Mouse (Mus musculus) cerebellum, postnatal 14 days (tissue): ENCODE measurements around the gene Gls.

Experiments used
- DNase-seq, 2 experiments: peaks; one replicate each; pipeline ENCODE4 v3.0.0; 2021; ENCODE audit warnings: mixed read lengths in 2 of 2

Gls gene

DNA sequence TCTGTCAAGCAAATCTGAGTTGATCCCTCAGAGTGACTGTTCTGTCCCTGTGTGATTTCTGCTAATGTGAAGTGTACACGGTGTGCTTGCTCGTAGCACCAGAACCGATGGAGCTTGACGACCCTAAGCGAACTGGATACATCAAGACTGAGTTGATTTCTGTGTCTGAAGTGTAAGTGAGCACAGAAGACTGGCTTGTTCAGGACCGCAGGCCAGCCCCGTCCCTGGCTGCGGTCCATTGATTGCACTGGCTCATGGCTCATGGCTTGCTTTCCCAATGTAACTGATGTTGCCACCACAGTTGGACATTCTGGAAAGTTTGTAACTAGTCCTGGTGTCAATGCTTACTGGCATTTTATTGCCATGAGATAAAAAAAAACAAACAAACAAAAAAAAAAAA, 78.1 kb downstream of the Gls start:
- DNase-seq: no peak

DNA sequence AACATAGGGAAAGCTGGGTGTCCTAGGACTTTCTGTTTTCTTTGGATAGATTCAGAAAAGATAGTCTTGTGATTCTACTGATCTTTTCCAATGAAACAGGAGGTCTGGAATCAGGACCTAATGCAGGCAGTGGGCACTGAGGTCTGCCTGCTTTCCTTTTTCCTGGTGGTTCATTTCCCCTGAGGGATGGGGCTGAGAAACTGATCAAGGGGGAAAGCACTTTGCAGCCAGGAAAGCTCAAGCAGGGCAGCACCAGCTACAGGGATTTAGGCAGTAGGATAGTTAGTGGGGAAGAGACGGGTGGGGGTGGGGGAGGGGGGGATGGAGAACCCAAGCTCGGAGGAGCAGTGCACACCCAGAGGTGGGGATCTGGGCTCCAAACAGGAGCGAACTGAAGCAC, 80.1 kb downstream of the Gls start:
- no peak for DNase-seq

GRCm38 (mm10) chr1:52152369-52152768, 80.7 kb downstream of the Gls start:
- DNase-seq: no peak

DNA sequence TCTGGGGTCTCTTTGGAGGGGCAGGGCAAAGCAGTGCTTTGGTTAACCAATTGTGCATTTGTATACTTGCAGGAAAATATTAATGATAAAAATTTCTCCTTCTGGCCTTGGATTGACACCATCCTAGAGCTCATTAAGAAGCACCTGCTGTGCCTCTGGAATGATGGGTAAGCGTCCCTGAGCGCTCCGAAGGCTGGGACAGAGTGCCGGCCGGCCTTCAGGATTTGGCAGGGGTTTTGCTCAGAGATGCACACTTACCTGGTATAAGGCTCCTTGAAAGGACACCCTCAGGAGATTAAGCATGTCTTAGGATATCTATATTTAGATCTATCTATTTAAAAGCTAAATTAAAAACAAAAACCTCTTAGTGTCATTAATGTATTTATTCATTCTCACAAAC, 81.9 kb downstream of the Gls start:
- no peak for DNase-seq

DNA sequence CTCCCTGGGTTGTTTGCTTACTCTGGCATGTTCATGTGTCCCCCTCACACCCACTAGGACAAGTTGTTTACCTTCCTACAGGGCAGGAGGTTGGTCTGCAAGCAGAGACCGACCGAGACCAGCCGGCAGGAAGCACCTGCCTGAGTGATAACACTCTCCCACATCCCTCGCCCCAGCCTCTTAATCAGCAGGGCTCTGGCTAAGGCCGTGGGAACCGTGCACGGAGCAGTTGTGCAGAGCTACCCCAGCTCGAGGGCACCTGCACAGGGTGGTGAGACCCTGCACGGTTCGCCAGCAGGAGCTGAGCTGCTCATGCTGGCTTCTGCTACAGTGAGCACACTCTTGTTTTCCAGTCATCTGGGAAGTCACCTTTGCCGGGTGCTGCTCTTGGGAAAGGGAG, 82.4 kb downstream of the Gls start:
- DNase-seq: peak; percentile 54 to 55

- peak; percentile 89 to 91 for DNase-seq
Observed at GRCm38 (mm10) chr1:52149934-52150346, 83.1 kb downstream of the Gls start.

GRCm38 (mm10) chr1:52148696-52149095, 84.3 kb downstream of the Gls start:
- DNase-seq: no peak

GRCm38 (mm10) chr1:52148178-52148577, 84.9 kb downstream of the Gls start:
- DNase-seq: no peak

GRCm38 (mm10) chr1:52147431-52147830, 85.6 kb downstream of the Gls start:
- no peak for DNase-seq

DNA sequence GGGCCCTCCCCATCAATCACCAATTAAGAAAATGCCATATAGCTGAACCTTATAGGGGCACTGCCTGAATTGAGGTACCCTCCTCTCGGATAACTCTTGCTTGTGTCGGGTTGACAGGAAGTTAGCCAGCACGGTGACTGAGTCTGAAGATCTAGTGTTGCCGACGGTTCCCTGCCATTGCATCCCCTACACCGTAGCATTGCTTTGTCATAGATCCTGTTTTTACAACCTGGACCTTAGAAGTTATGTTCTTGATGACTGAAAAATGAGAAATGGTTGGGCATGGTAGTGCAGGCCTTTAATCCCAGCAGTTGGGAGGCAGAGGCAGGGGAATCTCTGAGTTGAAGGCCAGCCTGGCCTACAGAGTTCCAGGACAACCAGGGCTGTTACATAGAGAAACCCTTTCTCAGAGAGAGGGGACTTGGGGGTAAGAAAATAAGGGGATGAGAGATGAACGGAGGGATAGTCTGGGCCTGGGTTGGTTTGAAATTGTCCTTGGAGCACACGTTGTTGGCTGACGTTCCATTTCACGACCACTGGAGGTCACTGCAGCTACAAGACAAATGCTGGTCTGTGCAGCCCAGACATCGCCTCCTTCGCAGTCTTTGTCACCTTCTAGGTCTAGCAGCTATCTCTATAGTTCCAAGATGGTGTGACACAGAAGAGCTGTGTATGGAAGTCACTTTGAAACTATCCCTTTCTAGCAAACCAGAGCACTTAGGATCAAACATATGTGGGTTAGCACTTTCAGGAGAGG, 86.6 kb downstream of the Gls start:
- peak; percentile 85 to 87 for DNase-seq

DNA sequence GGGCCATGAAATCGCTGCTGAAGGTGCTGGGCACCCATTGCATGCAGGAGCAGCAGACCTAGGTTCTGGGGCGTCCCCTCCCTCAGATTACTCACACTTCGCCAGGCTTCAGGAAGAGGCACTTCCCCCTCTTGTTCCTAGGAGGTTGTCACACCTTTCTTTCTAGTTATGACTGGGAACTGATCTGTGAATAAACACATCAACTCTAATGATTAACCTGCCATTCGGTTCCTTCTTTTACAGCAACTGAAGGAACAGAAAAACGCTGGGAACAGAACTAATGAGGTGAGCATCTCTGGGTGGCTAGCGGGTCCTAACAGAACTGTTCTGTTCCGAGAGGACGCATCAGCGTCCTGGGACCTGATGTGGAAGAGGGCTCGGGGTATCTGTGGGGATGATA, 88.1 kb downstream of the Gls start:
- no peak for DNase-seq

DNA sequence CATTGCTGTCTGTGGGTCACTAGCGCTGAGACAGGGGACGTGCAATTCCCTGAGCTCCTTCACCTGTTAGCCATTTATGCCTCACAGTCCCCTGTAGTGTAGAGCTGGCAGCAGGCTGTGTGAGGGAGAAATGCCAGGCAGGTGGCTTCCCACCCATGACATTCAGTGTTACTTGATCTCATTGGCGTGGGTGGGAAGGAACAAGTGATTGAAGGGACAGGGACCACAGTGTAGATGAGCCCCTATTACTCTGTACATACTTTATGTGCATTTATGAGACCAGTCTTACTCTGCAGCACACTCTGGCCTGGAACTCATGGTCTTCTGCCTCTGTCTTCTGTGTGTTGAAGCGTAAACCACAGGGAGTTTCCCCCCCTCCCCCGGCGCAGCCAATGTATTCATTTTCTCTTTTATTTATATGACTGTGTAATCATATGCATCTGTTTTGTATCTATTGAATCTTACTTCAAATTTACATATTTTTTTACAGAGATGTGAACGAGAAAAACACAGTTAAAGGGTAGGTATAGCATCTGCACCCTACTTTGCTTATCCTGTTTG, 89.4 kb downstream of the Gls start:
- no peak for DNase-seq

DNA sequence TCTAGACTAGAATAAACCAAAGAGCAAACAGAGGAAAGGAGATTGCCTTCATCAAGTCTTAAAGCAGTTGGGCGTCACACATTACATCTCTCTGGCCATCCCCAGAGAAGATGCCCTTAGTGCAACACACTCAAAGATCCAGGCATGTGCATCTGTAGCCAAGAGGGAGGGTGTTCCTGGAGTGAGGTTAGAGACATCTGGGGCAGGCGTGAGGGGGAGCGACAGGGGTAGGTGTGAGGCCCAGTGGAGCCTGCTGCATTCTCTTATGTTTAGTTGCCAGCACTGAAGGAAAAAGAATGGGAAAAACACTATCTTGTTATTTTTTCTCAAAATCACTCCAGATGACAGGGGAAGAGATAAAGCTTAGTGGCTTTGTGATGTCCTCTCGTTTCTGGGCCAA, 89.8 kb downstream of the Gls start:
- no peak for DNase-seq

- no peak for DNase-seq
Observed at GRCm38 (mm10) chr1:52142117-52142516, 90.9 kb downstream of the Gls start.

- DNase-seq: no peak
Observed at GRCm38 (mm10) chr1:52141482-52141881, 91.5 kb downstream of the Gls start.

- no peak for DNase-seq
Observed at GRCm38 (mm10) chr1:52140534-52140933, 92.5 kb downstream of the Gls start.

GRCm38 (mm10) chr1:52137292-52137691, 95.7 kb downstream of the Gls start:
- no peak for DNase-seq

- no peak for DNase-seq
Observed at GRCm38 (mm10) chr1:52133254-52133653, 99.8 kb downstream of the Gls start.

- no peak for DNase-seq
Observed at GRCm38 (mm10) chr1:52131787-52132377, 101.2 kb downstream of the Gls start.

DNA sequence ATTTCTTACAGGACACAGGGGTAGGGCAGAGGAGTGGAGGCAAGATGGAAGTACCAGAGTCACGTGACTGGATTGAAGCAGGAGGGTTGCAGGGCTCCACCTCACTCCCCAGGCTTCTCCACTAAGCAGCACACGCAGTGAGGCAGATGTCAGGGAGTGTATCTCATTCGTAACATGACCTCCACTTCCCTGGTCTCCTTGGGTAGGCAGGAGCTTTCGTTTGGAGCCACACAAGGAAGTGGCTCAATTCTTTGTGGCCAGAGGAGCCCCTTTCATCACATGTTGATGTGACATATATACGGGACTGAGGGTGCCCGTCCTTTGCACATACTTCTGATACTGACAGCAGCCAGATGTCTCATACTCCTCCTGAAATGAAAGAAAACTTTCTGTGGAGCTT, 103.2 kb downstream of the Gls start:
- no peak for DNase-seq

DNA sequence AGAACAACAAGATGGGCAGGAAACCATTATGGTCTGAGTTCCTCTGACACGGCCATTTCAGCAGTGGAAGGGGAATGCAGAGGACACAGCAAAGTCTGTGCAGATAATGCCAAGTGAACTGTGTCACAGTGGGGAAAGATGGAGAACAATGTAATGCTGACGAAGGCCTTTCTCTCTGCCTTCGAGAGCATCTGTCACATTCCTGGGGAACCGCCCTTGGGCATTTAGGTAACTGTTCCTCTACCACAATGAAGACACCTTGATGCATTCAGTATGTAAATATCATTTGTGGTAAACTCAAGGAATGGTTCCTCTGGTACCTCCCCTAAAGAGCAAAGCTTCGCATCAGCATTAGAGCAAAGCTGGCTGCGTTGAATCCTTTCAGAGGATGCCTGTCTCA, 105.7 kb downstream of the Gls start:
- no peak for DNase-seq

DNA sequence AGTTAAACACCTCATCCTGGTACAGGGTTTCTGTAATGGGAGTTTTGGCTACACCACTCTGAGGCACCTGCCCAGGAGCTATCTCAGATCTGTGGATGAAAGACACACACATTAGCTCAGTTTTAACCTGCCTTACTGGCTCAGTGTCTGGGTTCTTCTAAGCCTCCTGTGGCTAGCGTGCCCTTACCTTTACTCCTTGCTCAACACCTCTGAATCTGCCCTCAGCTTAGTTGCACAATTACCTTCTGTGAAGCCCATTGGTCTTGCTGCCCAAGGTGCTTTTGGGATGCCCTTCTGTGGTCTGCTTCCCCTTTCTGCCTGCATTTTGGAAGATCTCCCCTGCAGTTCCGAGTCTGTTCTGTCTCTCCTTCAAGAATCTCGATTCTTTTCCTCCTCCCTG, 108.2 kb downstream of the Gls start:
- DNase-seq: no peak

DNA sequence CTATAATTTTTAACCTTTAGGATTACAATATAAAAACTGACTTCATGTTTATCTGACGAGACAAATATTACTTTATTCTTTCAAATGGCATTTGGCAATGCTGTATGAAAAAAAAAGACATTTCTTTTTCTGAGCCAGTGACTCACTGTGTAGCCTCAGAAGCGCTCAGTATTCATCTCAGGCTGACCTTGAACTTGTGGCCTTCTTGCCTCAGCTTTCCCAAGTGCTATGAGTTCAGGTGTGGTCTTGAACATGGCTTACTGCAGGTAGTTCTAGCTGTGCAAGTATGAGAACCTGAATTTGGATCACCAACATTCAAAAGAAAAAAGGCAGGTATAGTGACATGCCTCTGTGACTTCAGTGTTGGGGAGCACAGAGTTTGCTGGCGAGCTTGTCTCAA, 112.0 kb downstream of the Gls start:
- DNase-seq: no peak

DNA sequence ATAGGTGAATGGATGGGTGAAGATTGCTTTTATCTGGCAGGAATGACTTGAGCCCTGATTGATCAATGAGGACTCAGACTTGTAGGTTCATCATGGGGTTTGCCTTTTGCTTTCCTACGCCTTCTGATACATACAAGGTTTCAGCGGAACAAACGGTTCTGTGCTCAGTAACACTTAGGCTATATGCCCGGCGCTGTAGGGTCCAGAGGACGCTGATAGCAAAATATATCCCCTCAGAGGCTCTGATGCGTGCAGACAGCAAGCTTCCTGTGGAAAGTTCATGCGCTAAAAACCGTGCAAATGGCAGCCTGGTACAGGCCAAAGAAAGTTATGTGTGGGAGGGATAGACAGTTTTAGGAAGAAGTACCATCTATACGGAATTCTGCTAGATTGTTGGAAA, 112.8 kb downstream of the Gls start:
- no peak for DNase-seq

DNA sequence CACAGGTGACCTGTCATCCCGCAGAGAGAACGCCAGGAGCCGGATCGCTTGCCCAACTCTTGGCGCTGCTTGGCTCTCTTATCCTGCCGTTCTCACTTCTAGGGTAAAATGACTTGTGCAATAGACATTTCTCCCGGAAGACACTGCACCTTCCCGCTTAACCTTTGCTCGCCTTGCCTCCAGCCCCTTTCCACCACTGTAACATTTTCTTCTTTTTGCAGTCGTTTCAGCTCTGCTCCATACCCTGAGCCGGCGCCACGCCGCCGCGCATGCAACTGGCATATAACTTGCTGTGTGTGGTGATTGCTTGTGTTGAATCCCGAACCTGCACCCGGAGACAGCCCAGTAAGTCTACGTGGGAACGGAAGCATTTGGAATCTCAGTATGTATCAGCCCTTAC, 113.3 kb downstream of the Gls start:
- no peak for DNase-seq
